In genomic region chr3:102203131-102203530, GRCm38 (mm10) we compare ENCODE assay signal across 8 mouse cellular contexts. TPM values are rescaled to one million over a fixed set of nuclear protein-coding genes. Genes with fewer than 3 reads are reported as not detected.
DNase-seq lines count a peak whose midpoint lies in the region; ATAC-seq and TF ChIP-seq lines count a peak whose summit lies in the region.

No protein-coding gene starts in this region.

- no peak overlapping the region for H3K27ac ChIP-seq in liver, embryonic 11.5 days (ENCODE audit: low read depth, low read length)
- H3K27ac ChIP-seq in forebrain, embryonic 10.5 days: no peak overlapping the region
- H3K27ac ChIP-seq in limb, embryonic 11.5 days (replicated peaks; ENCODE audit: low read depth, low read length): no peak overlapping the region
- no peak overlapping the region for H3K27ac ChIP-seq in neural tube, embryonic 15.5 days (replicated peaks)
- H3K27ac ChIP-seq in thymus, adult 2 months (ENCODE audit: control insufficient read depth, insufficient read depth, low read length): no peak overlapping the region

- H3K4me2 ChIP-seq in liver, embryonic 11.5 days: peak overlapping the region; percentile 85
- peak overlapping the region; percentile 79 for H3K4me2 ChIP-seq in limb, embryonic 11.5 days (ENCODE audit: low read depth, severe bottlenecking)
- H3K4me2 ChIP-seq in neural tube, embryonic 15.5 days: peak overlapping the region; percentile 99

- H3K9me3 ChIP-seq in liver, embryonic 11.5 days (ENCODE audit: control insufficient read depth, low read length): no peaks in the 10 kb centered on the region
- 0 out of 2 replicates have a peak, but pooled peaks cover 4% of the 10 kb centered on the region for H3K9me3 ChIP-seq in forebrain, embryonic 10.5 days
- no peaks in the 10 kb centered on the region for H3K9me3 ChIP-seq in limb, embryonic 11.5 days (ENCODE audit: control insufficient read depth, low read length)
- no peaks in the 10 kb centered on the region for H3K9me3 ChIP-seq in neural tube, embryonic 15.5 days (replicated peaks)

- H3K36me3 ChIP-seq in liver, embryonic 11.5 days (ENCODE audit: control insufficient read depth, insufficient read depth, low read length): no peaks in the 10 kb centered on the region
- no peaks in the 10 kb centered on the region for H3K36me3 ChIP-seq in forebrain, embryonic 10.5 days (replicated peaks)
- H3K36me3 ChIP-seq in limb, embryonic 11.5 days (ENCODE audit: control insufficient read depth, insufficient read depth, low read length): no peaks in the 10 kb centered on the region
- H3K36me3 ChIP-seq in neural tube, embryonic 15.5 days: no peaks in the 10 kb centered on the region
- H3K36me3 ChIP-seq in thymus, adult 2 months (ENCODE audit: control insufficient read depth, insufficient read depth, low read length): no peaks in the 10 kb centered on the region

- peaks cover 14% of the 10 kb centered on the region; the same call in 1 of the 2 replicates for H3K4me1 ChIP-seq in liver, embryonic 11.5 days (replicated peaks; ENCODE audit: control insufficient read depth, insufficient read depth, low read length)
- H3K4me1 ChIP-seq in forebrain, embryonic 10.5 days: peaks cover 68% of the 10 kb centered on the region
- H3K4me1 ChIP-seq in limb, embryonic 11.5 days (ENCODE audit: control insufficient read depth, insufficient read depth, low read length): peaks cover 23% of the 10 kb centered on the region
- H3K4me1 ChIP-seq in neural tube, embryonic 15.5 days: peaks cover 48% of the 10 kb centered on the region
- H3K4me1 ChIP-seq in thymus, adult 2 months (replicated peaks; ENCODE audit: control insufficient read depth, insufficient read depth, low read length): no peaks in the 10 kb centered on the region; the same call in none of the 2 replicates

- ATAC-seq in liver, embryonic 11.5 days (replicated peaks; ENCODE audit: low FRiP score): no peak
- ATAC-seq in limb, embryonic 11.5 days (ENCODE audit: insufficient number of reproducible peaks, low FRiP score, low TSS enrichment, low read depth): no peak
- no peak for ATAC-seq in neural tube, embryonic 15.5 days (ENCODE audit: low FRiP score)

- TF ChIP-seq POLR2A in thymus, adult 2 months (IDR thresholded peaks at IDR 0.05; ENCODE audit: control insufficient read depth, extremely low read depth, insufficient read depth, low read length, poor library complexity): no peak

- H3K27me3 ChIP-seq in liver, embryonic 11.5 days (replicated peaks; ENCODE audit: control insufficient read depth, insufficient read depth, low read length): no peaks in the 10 kb centered on the region; the same call in none of the 2 replicates
- peaks cover 94% of the 10 kb centered on the region for H3K27me3 ChIP-seq in forebrain, embryonic 10.5 days (ENCODE audit: poor library complexity, severe bottlenecking)
- peaks cover 2% of the 10 kb centered on the region; the same call in 1 of the 2 replicates for H3K27me3 ChIP-seq in limb, embryonic 11.5 days (ENCODE audit: control insufficient read depth, insufficient read depth, low read length)
- peaks cover 41% of the 10 kb centered on the region for H3K27me3 ChIP-seq in neural tube, embryonic 15.5 days (replicated peaks)
- no peaks in the 10 kb centered on the region; the same call in 1 of the 2 replicates for H3K27me3 ChIP-seq in thymus, adult 2 months (ENCODE audit: control insufficient read depth, insufficient read depth, low read length)

- no peak for DNase-seq in liver, embryonic 11.5 days (ENCODE audit: low spot score)
- DNase-seq in liver: no peak
- no peak for DNase-seq in forebrain, embryonic 10.5 days (ENCODE audit: extremely low spot score, low spot score)
- no peak for DNase-seq in limb, embryonic 11.5 days (ENCODE audit: low spot score)
- DNase-seq in thymus, adult 2 months: no peak
- no peak for DNase-seq in right cerebral cortex, postnatal 10 days (ENCODE audit: low spot score in 2 of 2)
- no peak for DNase-seq in adrenal gland, adult 2 months

- no peak for TF ChIP-seq CTCF in thymus, adult 2 months (IDR thresholded peaks at IDR 0.05; ENCODE audit: borderline replicate concordance, control insufficient read depth, extremely low read depth, insufficient read depth, low read length, poor library complexity)

- peak overlapping the region; percentile 77; the same call in 1 of the 2 replicates for H3K9ac ChIP-seq in liver, embryonic 11.5 days (ENCODE audit: low read depth, low read length)
- H3K9ac ChIP-seq in limb, embryonic 11.5 days (ENCODE audit: low read length): peak overlapping the region; percentile 86
- no peak overlapping the region for H3K9ac ChIP-seq in neural tube, embryonic 15.5 days (replicated peaks)

- WGBS in liver, embryonic 11.5 days: 15% methylated on average over 7 of the region's 7 CpGs
- 7% methylated on average over 7 of the region's 7 CpGs for WGBS in forebrain, embryonic 10.5 days
- 7% methylated on average over 7 of the region's 7 CpGs for WGBS in limb, embryonic 11.5 days
- WGBS in neural tube, embryonic 15.5 days: 5% methylated on average over 7 of the region's 7 CpGs
- WGBS in thymus, adult 2 months: 41% methylated on average over 7 of the region's 7 CpGs

- H3K4me3 ChIP-seq in liver, embryonic 11.5 days (ENCODE audit: low read depth, low read length): peak overlapping the region; percentile 81
- peak overlapping the region; percentile 77 for H3K4me3 ChIP-seq in forebrain, embryonic 10.5 days
- H3K4me3 ChIP-seq in limb, embryonic 11.5 days (ENCODE audit: low read depth, low read length): peak overlapping the region; percentile 70
- peak overlapping the region; percentile 67 for H3K4me3 ChIP-seq in neural tube, embryonic 15.5 days (replicated peaks)
- no peak overlapping the region for H3K4me3 ChIP-seq in thymus, adult 2 months (ENCODE audit: control insufficient read depth, insufficient read depth, low read length)

RNA-seq across cellular contexts. Expression of gene Vangl1, which starts 1.4 kb away (rescaled TPM):
- 52.9 and 59.3 TPM in 2 replicates for polyA plus RNA-seq in liver, embryonic 11.5 days (2014; fragmentation: Nextera tagmentation; extraction: Ambion mirVana)
- 9.5 and 11.0 TPM in 2 replicates for polyA plus RNA-seq in forebrain, embryonic 10.5 days (2016; fragmentation: Nextera tagmentation; extraction: Ambion mirVana)
- polyA plus RNA-seq in limb, embryonic 11.5 days (2014; fragmentation: Nextera tagmentation; extraction: Ambion mirVana): 11.8 and 15.4 TPM in 2 replicates
- 9.0 and 11.8 TPM in 2 replicates for polyA plus RNA-seq in neural tube, embryonic 15.5 days (2015; fragmentation: Nextera tagmentation; extraction: Ambion mirVana)
- polyA plus RNA-seq in thymus, adult 2 months (2012; rRNA removed): 9.7 and 10.6 TPM in 2 replicates
- 10 to 100 TPM; 33.2 to 33.4 TPM for total RNA-seq in adrenal gland, adult 2 months (2021)
- 19.4 and 27.3 TPM in 2 replicates for polyA plus RNA-seq in adrenal gland, adult 2 months (2012; rRNA removed)
